Mouse (Mus musculus): Measurements from ENCODE around the gene BC025920.

GRCm38 (mm10) chr10:81563481-81563880 lies 42.6 kb upstream of the BC025920 start:
- no peak for TF ChIP-seq POU5F1 (IDR thresholded peaks at IDR 0.05; ENCODE audit: borderline replicate concordance, low read length)
- no peak for TF ChIP-seq CTCF (conservative IDR thresholded peaks at IDR 0.05; ENCODE audit: low read length)
- TF ChIP-seq NANOG (IDR thresholded peaks at IDR 0.05; ENCODE audit: borderline replicate concordance, low read length) = no peak
